Mouse (Mus musculus) brain, embryonic 14.5 days (tissue): ENCODE data around the gene Ncaph2. TPM values are rescaled to one million over a fixed set of nuclear protein-coding genes. Genes with fewer than 3 reads are reported as not detected.
A peak's percentile ranks its signal among the peaks of the same experiment; 100 is the strongest.

Experiments
- DNase-seq: peaks from one replicate; pipeline ENCODE4 v3.0.0-alpha.2; 2011; ENCODE audit warnings: low read depth
- CTCF ChIP-seq: fragments of 200-500 bp; IDR thresholded peaks from 2 replicates; pipeline ENCODE4 v1.5.1; 2012; ENCODE audit warnings: inconsistent platforms, mild to moderate bottlenecking, moderate library complexity, borderline replicate concordance; ENCODE audit not compliant: insufficient read depth, insufficient read length; ENCODE audit errors: extremely low read depth
- POLR2A ChIP-seq: fragments of 200-500 bp; IDR thresholded peaks from 2 replicates; pipeline ENCODE4 v1.6.1; 2012; ENCODE audit warnings: mild to moderate bottlenecking, inconsistent platforms, borderline replicate concordance; ENCODE audit not compliant: poor library complexity, insufficient read depth, insufficient read length, severe bottlenecking; ENCODE audit errors: extremely low read depth
- polyA plus RNA-seq: library from polyadenylated mRNA; depleted of rRNA; stranded (reverse); fragments of >200 nt; gene quantifications from 2 replicates; pipeline ENCODE4 v1.2.3, GENCODE M21; 2012; rRNA removed

Ncaph2 gene
- polyA plus RNA-seq, 1 experiment = 126 TPM

DNA sequence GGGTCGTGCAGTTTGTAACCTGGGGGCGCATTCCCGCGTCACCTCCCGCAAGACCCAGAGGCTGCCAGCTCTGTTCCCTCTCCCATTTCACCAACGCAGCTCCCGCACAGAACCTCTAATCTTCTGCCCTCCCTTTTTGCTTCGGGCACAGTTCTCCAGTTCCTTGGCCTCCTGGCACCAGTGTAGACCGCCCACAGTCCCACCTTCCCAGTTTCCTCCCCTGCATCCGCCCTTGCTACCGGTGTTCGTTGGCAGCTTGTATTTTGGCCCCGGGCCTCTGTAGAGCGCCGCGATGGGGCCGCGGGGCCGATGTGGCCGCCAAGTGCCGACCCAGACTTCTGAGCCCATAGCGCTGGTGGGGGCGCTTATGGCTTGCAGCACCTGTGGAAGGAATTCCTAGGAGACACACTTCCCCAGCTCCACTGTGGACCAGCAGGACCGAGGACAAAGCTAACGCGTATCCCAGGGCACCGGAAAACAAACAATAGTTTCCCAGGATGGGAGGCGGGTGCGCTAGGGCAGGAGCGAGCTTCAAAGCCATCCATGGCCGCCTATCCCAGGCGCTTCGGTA, 23.4 kb downstream of the Ncaph2 start, which contains the start of gene Odf3b:
TSS of gene Odf3b (minus strand) at position 452 of the 571 bp plus-strand sequence.
- DNase-seq = peak; percentile 29
- TF ChIP-seq CTCF (no peak), POLR2A (no peak)

DNA sequence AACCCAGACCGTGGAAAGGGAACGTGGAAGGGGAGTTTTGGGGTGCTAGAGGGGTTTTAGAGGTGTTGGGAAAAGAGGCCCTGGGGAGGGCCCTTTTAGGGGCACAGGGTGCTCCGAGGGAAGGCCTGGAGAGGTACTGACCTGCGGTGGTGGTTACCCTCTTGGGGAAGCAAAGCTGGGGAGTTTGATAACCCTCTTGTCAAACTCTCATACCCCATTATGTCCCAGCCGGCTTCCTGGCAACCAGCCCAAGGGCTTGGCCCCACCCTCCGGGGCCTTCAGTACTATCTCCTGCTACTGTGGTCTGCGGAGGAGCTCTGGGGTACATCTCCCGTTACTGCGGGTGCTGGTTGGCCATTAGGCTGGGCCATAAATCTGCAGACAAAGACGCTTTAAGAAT, 23.9 kb downstream of the Ncaph2 start:
- TF ChIP-seq POLR2A (no peak), CTCF (no peak)
- no peak for DNase-seq

DNA sequence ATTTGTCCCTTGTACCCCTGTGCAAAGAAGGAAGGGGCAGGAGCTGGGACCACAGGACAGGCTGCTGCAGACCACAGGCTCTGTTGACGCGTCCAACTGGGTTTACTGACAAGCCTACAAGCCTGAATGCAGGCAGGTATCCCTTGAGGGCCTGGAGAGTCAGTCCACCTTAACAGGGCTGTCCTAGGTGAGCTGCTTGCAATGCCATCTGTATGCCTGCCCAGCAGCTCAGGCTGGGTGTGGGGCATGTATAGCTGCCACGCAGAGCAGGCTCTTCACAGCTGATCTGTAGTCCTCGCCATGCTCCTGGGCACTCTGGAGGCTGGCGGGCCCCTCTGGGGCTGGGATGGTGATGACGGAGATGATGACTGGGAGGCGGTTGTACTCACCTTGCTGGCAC, 29.1 kb downstream of the Ncaph2 start, which contains the start of gene Klhdc7b:
TSS of gene Klhdc7b (plus strand) at position 301 of the 400 bp plus-strand sequence.
- TF ChIP-seq CTCF (no peak), POLR2A (no peak)
- no peak for DNase-seq

DNA sequence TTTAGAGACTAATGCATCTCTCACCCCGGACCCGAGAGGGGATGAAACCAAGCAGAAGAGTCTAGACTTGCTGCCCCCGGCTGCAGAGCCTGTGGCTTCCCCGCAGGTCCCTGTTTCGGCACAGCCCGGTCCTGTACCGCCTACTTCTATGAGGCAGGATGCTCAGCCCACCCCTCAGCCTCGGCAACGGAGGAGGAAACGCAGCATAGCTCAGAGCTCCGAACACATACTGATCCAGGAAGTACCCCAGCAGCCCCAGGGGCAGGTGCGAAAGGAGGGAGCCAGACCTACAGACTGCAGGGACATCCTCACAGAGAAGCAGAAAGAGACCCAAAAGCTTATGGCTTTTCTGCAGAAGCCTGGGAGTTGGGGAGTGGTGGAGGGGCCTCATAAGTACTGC, 31.6 kb downstream of the Ncaph2 start:
- no peak for DNase-seq

DNA sequence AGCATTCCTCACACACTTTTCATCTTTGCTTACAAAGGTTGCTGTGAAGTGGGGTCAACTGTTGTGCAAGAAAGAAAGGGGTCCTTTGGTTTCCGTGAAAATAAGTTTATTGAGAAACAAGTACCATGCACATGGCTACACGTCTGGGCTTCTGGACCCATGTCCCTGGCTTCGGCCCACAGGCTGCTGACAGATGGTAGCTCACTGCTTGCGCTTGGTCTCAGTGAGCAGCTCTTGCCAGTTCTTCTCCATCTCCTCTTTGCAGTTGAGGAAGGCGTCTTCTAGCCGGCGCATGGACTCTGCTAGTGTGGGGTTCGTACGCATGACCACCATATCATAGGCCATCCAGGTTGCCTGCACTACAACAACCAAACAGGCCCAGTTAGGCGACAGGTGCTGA, 34.6 kb downstream of the Ncaph2 start:
- TF ChIP-seq POLR2A (no peak), CTCF (no peak)
- DNase-seq = no peak

More for the DNA sequence above, 31.6 kb downstream of the Ncaph2 start:
- no peak for TF ChIP-seq POLR2A
- no peak for TF ChIP-seq CTCF

DNA sequence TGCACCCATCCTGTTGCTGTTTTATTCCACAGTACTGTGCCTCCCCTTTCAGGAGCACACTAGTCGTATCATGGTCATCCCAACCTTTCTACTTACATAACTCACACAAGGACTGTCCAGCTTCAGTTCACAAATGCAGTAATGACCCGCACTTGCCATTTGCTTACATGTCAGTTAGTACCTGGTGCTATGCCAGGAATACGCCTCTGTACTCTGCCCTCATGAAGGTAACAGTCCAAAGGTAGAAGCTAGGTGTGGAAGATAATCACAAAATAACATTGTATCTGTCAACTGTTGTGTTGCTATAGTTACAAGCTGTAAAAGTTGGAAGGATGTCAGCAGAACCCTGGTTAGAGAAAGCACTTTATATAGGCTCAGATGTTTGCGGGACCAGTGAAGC, 41.4 kb downstream of the Ncaph2 start:
- DNase-seq = no peak
- TF ChIP-seq POLR2A = no peak
- no peak for TF ChIP-seq CTCF

DNA sequence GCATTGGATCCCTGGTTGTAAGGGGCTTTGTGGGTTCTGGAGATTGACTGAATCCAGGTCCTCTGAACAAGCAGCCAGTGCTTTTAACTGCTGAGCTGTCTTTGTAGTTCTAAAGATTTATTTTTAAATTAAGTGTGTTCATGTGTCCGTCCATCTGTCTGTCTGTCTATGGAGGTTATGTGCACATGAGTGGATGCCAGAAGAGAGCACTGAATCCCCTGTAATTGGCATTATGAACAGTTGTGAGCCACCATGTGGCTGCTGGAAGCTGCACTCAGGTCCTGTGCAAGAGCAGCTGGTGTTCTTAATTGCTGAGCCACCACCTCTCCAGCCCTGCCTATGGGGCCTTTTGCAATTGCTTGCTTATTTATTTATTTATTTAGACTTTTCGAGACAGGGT, 42.6 kb downstream of the Ncaph2 start:
- TF ChIP-seq CTCF = no peak
- no peak for TF ChIP-seq POLR2A
- DNase-seq = peak; percentile 58

DNA sequence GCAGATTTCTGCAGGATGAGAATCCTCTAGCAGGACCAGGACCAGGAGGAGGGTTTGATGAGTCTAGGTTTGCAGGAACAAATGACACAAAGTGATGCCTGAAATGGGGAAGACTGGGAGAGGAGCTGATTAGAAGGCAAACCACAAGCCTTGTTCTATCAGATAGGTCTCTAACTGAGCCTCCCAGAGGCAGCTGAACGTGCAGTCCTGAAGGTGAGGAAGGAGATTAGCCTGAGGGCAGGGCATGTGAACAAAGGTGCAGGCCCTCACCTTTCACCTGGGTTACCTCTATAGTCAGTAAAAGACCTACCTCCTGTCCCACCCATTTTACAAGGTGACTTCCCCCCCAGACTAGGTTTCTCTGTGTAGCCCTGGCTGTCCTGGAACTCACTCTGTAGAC, 44.2 kb downstream of the Ncaph2 start:
- DNase-seq = no peak
- TF ChIP-seq CTCF (no peak), POLR2A (no peak)

DNA sequence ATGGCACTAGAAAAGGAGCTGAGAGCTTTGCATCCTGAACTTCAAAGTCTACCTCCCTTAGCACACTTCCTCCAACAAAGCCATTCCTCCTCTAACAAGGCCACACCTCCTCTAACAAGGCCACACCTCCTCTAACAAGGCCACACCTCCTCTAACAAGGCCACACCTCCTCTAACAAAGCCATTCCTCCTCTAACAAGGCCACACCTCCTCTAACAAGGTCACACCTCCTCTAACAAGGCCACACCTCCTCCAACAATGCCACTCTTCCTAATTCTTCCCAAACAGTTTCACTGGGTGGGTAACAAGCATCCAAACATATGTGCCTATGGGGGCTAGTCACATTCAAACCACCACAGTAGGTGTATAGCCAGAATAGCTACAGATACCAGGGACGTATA, 47.0 kb downstream of the Ncaph2 start:
- no peak for DNase-seq
- TF ChIP-seq POLR2A = no peak
- no peak for TF ChIP-seq CTCF

DNA sequence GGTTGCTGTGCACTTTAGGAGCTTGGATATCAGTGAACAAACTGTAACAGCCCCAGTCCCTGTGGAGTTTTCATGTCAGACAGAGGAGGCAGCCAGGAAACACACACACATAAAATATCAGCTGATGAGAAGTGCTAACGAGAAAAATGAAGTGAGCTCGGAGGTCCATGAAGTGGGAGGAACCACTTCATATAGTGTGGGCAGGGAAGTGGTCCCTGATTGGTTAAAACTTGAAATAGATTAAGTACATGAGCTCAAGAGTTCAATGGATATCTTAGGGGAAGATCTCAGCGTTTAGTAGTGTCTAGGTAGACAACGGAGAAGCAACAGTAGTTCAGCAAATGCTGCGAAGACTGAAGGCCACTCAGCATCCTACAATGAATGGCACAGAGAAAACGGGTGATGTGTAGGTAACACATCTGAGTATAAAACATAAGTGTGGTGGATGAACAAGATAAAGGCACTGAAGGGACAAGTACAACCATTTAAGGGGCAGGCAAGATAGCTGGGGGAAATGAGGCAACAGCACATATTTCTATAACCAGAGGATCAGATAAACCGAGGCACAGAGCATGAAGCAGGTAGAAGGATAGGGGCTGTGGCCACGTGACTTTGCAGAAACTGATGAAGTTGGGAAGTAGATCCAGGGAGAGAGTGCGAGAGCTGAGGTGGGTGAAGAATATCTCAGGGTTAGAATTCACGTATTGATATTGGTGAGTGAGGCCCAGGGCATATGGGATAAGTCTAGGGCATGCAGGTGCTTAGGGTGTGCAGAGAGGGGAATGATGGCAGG, 49.5 kb downstream of the Ncaph2 start:
- TF ChIP-seq CTCF (no peak), POLR2A (no peak)
- DNase-seq = no peak

DNA sequence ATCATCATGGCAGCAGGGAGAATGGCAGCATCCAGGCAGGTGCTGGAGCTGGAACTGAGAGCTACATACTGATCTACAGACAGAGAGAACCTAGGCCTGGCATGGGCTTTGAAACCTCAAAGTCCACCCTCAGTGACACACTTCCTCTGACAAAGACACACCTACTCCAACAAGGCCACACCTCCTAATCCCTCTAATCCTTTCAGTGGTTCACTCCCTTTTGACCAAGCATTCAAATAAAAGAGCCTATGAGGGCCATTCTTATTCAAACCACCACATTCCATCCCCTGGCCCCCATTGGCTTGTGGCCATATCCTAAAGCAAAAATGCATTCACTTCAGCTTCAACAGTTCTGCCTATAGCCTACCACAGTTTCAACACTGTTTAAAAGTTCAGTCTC, 51.2 kb downstream of the Ncaph2 start:
- no peak for DNase-seq
- TF ChIP-seq POLR2A = no peak
- no peak for TF ChIP-seq CTCF

DNA sequence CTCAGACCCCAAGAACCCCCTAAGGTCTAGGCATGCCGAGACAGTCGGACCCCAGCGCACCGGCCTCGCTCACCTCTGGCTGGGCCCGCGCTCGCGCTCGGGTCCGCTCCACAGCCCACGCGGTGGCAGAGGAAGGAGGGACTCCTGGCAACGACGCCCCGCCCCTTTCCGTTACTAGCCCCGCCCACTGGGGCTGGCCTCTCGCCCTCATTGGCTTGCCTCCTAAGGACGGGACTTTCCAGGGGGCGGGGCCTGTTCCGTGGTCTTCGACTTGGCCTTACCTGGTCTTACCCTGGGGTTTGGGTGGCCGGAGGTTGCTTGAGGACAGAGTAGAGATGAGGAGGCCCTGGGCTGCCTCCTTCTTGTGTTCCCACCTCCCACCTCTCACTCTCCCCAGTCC, 54.6 kb downstream of the Ncaph2 start, which contains the start of gene Syce3:
TSS of gene Syce3 (minus strand) at position 386 of the 400 bp plus-strand sequence.
- TF ChIP-seq POLR2A (no peak), CTCF (no peak)
- no peak for DNase-seq

DNA sequence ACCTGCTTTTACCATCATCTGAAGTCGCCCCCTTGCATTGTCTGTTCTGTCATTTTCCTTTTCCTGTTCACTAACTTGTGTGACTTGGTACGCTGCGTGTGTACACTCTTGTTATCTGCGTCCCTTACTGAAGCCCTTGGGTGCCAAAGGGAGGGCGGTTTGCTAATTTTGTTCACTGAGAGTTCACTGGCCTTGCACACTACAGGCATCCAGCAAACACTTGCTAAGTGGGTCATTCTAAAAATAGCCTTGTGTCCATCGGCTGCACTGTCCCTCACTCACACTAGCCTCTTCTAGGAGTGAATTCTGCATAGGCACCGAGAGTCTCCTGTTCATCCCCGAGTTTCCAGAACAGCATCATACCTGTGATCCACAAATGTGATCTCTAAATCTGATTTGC, 59.8 kb downstream of the Ncaph2 start:
- no peak for TF ChIP-seq POLR2A
- no peak for TF ChIP-seq CTCF

DNA sequence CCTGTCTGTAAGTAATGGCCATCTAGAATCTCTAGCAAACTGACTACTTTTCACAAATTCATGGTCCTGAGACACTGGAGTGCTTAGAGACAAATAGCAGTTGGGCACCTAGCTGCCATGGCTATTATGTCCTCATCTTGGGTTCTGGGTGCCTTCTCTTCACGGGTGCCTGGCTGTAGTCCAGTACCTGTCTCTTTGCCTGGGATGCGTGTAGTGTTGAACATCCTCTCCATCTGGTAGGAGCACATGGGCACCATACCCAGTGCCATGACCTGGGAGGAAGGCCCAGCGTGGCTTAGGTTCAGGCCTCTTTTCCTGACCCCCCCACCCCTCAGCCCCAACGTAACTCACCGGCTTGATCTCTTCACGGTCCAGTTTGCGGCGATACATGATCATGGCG, 66.4 kb downstream of the Ncaph2 start:
- DNase-seq = no peak
- TF ChIP-seq CTCF (no peak), POLR2A (no peak)

More for the DNA sequence above, 59.8 kb downstream of the Ncaph2 start:
- DNase-seq = no peak

Other genes starting within 250 kb of the Ncaph2 start
- gene Tubgcp6, start 232.6 kb upstream of the Ncaph2 start, polyA plus RNA-seq = 45.9 and 50.3 TPM in 2 replicates
- 33.1 and 58.3 TPM in 2 replicates for gene Hdac10, start 227.0 kb upstream of the Ncaph2 start, polyA plus RNA-seq
- gene Mapk12, start 215.0 kb upstream of the Ncaph2 start, polyA plus RNA-seq = 12.8 and 15.5 TPM in 2 replicates
- gene Mapk11, start 206.1 kb upstream of the Ncaph2 start, polyA plus RNA-seq = 61.9 and 75.4 TPM in 2 replicates
- 194 and 213 TPM in 2 replicates for gene Plxnb2, start 174.9 kb upstream of the Ncaph2 start, polyA plus RNA-seq
- 134 and 196 TPM in 2 replicates for gene Dennd6b, start 159.2 kb upstream of the Ncaph2 start, polyA plus RNA-seq
- gene Ppp6r2, start 144.2 kb upstream of the Ncaph2 start, polyA plus RNA-seq = 129 and 168 TPM in 2 replicates
- gene Sbf1, start 40.4 kb upstream of the Ncaph2 start, polyA plus RNA-seq = 186 and 229 TPM in 2 replicates
- gene Adm2, start 33.0 kb upstream of the Ncaph2 start, polyA plus RNA-seq = 0.11 TPM in 1 of 2 replicates, not detected in the other
- gene Miox, start 21.3 kb upstream of the Ncaph2 start, polyA plus RNA-seq = not detected in 2 replicates
- gene Lmf2, start 60 bp upstream of the Ncaph2 start, polyA plus RNA-seq = 26.5 and 32.5 TPM in 2 replicates
- gene Sco2, start 18.1 kb downstream of the Ncaph2 start, polyA plus RNA-seq = 30.7 and 37.2 TPM in 2 replicates
- 3.8 and 4.6 TPM in 2 replicates for gene Tymp, start 21.3 kb downstream of the Ncaph2 start, polyA plus RNA-seq
- gene Odf3b, start 23.6 kb downstream of the Ncaph2 start, polyA plus RNA-seq = 2.4 and 3.2 TPM in 2 replicates
- gene Klhdc7b, start 29.2 kb downstream of the Ncaph2 start, polyA plus RNA-seq = 0.01 TPM in 1 of 2 replicates, not detected in the other
- not detected in 2 replicates for gene Syce3, start 54.8 kb downstream of the Ncaph2 start, polyA plus RNA-seq
- 7.0 and 8.6 TPM in 2 replicates for gene Cpt1b, start 70.1 kb downstream of the Ncaph2 start, polyA plus RNA-seq
- 2.5 and 3.1 TPM in 2 replicates for gene C730034F03Rik, start 73.9 kb downstream of the Ncaph2 start, polyA plus RNA-seq
- gene Gm44502, start 74.0 kb downstream of the Ncaph2 start, polyA plus RNA-seq = 0.34 and 1.3 TPM in 2 replicates
- 79.4 and 82.4 TPM in 2 replicates for gene Chkb, start 74.2 kb downstream of the Ncaph2 start, polyA plus RNA-seq
- gene Mapk8ip2, start 98.2 kb downstream of the Ncaph2 start, polyA plus RNA-seq = 87.2 and 99.5 TPM in 2 replicates
- gene Arsa, start 121.7 kb downstream of the Ncaph2 start, polyA plus RNA-seq = 25.3 and 28.6 TPM in 2 replicates
- 31.2 and 41.5 TPM in 2 replicates for gene Shank3, start 143.9 kb downstream of the Ncaph2 start, polyA plus RNA-seq
- 9.4 and 9.7 TPM in 2 replicates for gene Acr, start 212.6 kb downstream of the Ncaph2 start, polyA plus RNA-seq
- 90.4 and 103 TPM in 2 replicates for gene Rabl2, start 236.2 kb downstream of the Ncaph2 start, polyA plus RNA-seq